Mouse (Mus musculus): ENCODE measurements around the gene Gm7982.
"Not testable (repeated sequence)": the region's sequence is repeated elsewhere in the genome, so short reads cannot be mapped to it uniquely, and the experiment has no call there.

Gene Gm7982

DNA sequence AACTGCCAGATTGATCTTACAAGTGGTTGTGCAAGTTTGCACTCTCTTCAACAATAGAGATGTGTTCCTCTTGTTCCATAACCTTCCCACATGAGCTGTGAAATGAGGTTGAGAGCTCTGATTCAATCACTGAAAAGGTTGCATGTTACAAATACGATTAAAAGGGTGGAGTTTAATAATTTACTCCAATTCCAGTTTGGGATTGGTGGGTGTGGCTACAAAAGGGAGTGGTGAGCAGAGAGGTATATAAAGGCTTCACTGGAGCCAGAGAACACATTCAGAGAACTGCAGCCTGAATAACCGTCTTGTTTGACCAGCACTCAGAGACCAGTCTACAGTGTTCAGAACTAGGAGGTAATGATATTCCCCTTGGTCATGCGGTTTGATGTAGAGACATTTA lies at the start of gene Gm7982:
Gm7982 (plus strand) TSS at position 301 of the 400 bp plus-strand sequence.
- DNase-seq (ENCODE audit: low read depth, low spot score); H3K27me3 ChIP-seq (ENCODE audit: control insufficient read depth, insufficient read depth, low read length, poor library complexity, severe bottlenecking); H3K36me3 ChIP-seq (ENCODE audit: control insufficient read depth, insufficient read depth, low read length, poor library complexity, severe bottlenecking): not testable (repeated sequence)

- not testable (repeated sequence) for H3K36me3 ChIP-seq (ENCODE audit: control insufficient read depth, insufficient read depth, low read length, poor library complexity, severe bottlenecking); H3K27me3 ChIP-seq (ENCODE audit: control insufficient read depth, insufficient read depth, low read length, poor library complexity, severe bottlenecking); DNase-seq (ENCODE audit: low read depth, low spot score)
Measured at GRCm38 (mm10) chr5:95736073-95736472, 5.7 kb upstream of the Gm7982 start, which contains the start of gene Gm7978. Gene Gm7978, minus strand, starts transcription at chr5:95736173.

GRCm38 (mm10) chr5:95775690-95776089 lies 33.9 kb downstream of the Gm7982 start, which contains the start of gene E330014E10Rik:
Gene E330014E10Rik, plus strand, starts transcription at chr5:95775990.
- not testable (repeated sequence) for DNase-seq (ENCODE audit: low read depth, low spot score); H3K27me3 ChIP-seq (ENCODE audit: control insufficient read depth, insufficient read depth, low read length, poor library complexity, severe bottlenecking); H3K36me3 ChIP-seq (ENCODE audit: control insufficient read depth, insufficient read depth, low read length, poor library complexity, severe bottlenecking)

Measured in splenic B cell, adult 2 months (primary cell).